ENCODE assay signal across 11 mouse cellular contexts in the genomic region with DNA sequence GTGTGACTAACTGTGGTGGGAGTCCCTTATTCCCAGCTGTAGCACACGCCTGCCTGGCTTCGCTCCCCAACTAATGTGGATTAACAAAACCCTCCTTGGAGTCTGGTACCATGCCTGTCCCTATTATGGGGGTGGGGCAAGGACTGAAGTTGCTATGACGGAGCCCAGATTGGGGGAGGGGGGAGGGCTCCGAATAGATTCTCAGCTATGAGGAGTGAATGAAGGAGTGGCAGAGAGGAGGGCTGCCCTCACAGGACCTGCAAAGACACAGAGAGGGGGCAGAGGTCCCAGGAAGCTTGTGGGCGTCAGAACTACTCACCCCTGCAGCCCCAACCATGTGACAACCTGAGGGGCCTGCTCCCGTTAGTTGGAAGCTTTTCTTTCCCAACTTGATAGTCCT. TPM values are rescaled to one million over a fixed set of nuclear protein-coding genes. Genes with fewer than 3 reads are reported as not detected.
DNase-seq lines count a peak whose midpoint lies in the region; ATAC-seq and TF ChIP-seq lines count a peak whose summit lies in the region.
"Had no signal": no experiment of that assay in that cellular context is flagged by ENCODE, and none has a peak within 500 bp of the region (broad histone marks: within the 10 kb centered on the region; RNA-seq: fewer than 3 reads in every experiment).

No protein-coding gene starts in this region.

- H3K4me1 ChIP-seq in kidney, postnatal 0 days (replicated peaks; ENCODE audit: insufficient read depth, low read length): no peaks in the 10 kb centered on the region
- H3K4me1 ChIP-seq in thymus, adult 2 months (replicated peaks; ENCODE audit: control insufficient read depth, insufficient read depth, low read length): peaks cover 41% of the 10 kb centered on the region
- H3K4me1 ChIP-seq in hindbrain, embryonic 15.5 days (replicated peaks): peaks cover 12% of the 10 kb centered on the region

- no peak for TF ChIP-seq CTCF in kidney, postnatal 0 days (IDR thresholded peaks at IDR 0.05; ENCODE audit: low read depth)
- no peak for TF ChIP-seq CTCF in thymus, adult 2 months (IDR thresholded peaks at IDR 0.05; ENCODE audit: borderline replicate concordance, control insufficient read depth, extremely low read depth, insufficient read depth, low read length, poor library complexity)

- no peaks in the 10 kb centered on the region for H3K9me3 ChIP-seq in kidney, postnatal 0 days (replicated peaks; ENCODE audit: low read length)
- no peaks in the 10 kb centered on the region for H3K9me3 ChIP-seq in hindbrain, embryonic 15.5 days
- H3K9me3 ChIP-seq: embryonic facial prominence, embryonic 10.5 days; limb, embryonic 13.5 days had no signal

- DNase-seq in kidney, postnatal 0 days (ENCODE audit: low spot score): no peak
- no peak for DNase-seq in kidney, postnatal 25 days
- no peak for DNase-seq in thymus, adult 2 months
- DNase-seq in thymus, postnatal 25 days: no peak
- no peak for DNase-seq in lung, postnatal 36 days
- DNase-seq in kidney, adult 9 months: no peak

- 60% methylated on average over 6 of the region's 6 CpGs for WGBS in kidney, postnatal 0 days
- WGBS in thymus, adult 2 months: 42% methylated on average over 6 of the region's 6 CpGs
- WGBS in hindbrain, embryonic 15.5 days: 76% methylated on average over 6 of the region's 6 CpGs

- H3K36me3 ChIP-seq in kidney, postnatal 0 days (ENCODE audit: insufficient read depth, low read length): peaks cover 33% of the 10 kb centered on the region
- peaks cover 6% of the 10 kb centered on the region for H3K36me3 ChIP-seq in thymus, adult 2 months (ENCODE audit: control insufficient read depth, insufficient read depth, low read length)
- H3K36me3 ChIP-seq in hindbrain, embryonic 15.5 days: peaks cover 24% of the 10 kb centered on the region

- no peaks in the 10 kb centered on the region for H3K27me3 ChIP-seq in kidney, postnatal 0 days (ENCODE audit: insufficient read depth, low read length)
- H3K27me3 ChIP-seq in thymus, adult 2 months (ENCODE audit: control insufficient read depth, insufficient read depth, low read length): no peaks in the 10 kb centered on the region
- no peaks in the 10 kb centered on the region for H3K27me3 ChIP-seq in hindbrain, embryonic 15.5 days
- H3K27me3 ChIP-seq: limb, embryonic 13.5 days had no signal

- H3K9ac ChIP-seq in kidney, postnatal 0 days (ENCODE audit: low read depth, low read length): no peak overlapping the region
- no peak overlapping the region for H3K9ac ChIP-seq in hindbrain, embryonic 15.5 days

- no peak overlapping the region for H3K4me2 ChIP-seq in kidney, postnatal 0 days (ENCODE audit: low read length)
- no peak overlapping the region for H3K4me2 ChIP-seq in hindbrain, embryonic 15.5 days
- H3K4me2 ChIP-seq: limb, embryonic 13.5 days had no signal

- no peak overlapping the region for H3K27ac ChIP-seq in kidney, postnatal 0 days
- H3K27ac ChIP-seq in thymus, adult 2 months (ENCODE audit: control insufficient read depth, insufficient read depth, low read length): peak overlapping the region; percentile 99
- peak overlapping the region; percentile 62 for H3K27ac ChIP-seq in hindbrain, embryonic 15.5 days (replicated peaks)
- H3K27ac ChIP-seq: gastrocnemius, adult 2 months; heart, adult 2 months had no signal

- H3K4me3 ChIP-seq in kidney, postnatal 0 days (replicated peaks; ENCODE audit: low read depth, low read length): no peak overlapping the region
- H3K4me3 ChIP-seq in thymus, adult 2 months (ENCODE audit: control insufficient read depth, insufficient read depth, low read length): peak overlapping the region; percentile 9; the same call in 1 of the 2 replicates
- H3K4me3 ChIP-seq in hindbrain, embryonic 15.5 days: no peak overlapping the region
- H3K4me3 ChIP-seq: embryonic facial prominence, embryonic 10.5 days; gastrocnemius, adult 2 months; heart, adult 2 months; limb, embryonic 13.5 days had no signal

- peak; percentile 3; the same call in 1 of the 2 replicates for ATAC-seq in kidney, postnatal 0 days (replicated peaks; ENCODE audit: low FRiP score, low read depth)
- ATAC-seq in hindbrain, embryonic 15.5 days (ENCODE audit: low FRiP score, low read depth): peak; percentile 16; the same call in 1 of the 2 replicates

- TF ChIP-seq POLR2A in thymus, adult 2 months (IDR thresholded peaks at IDR 0.05; ENCODE audit: control insufficient read depth, extremely low read depth, insufficient read depth, low read length, poor library complexity): no peak

RNA-seq across cellular contexts. Expression of a gene that starts 35.1 kb away (rescaled TPM):
- 0.18 and 0.22 TPM in 2 replicates for polyA plus RNA-seq in kidney, postnatal 0 days (2015; fragmentation: Nextera tagmentation; extraction: Ambion mirVana)
- 177 and 188 TPM in 2 replicates for polyA plus RNA-seq in thymus, adult 2 months (2012; rRNA removed)
- polyA plus RNA-seq in hindbrain, embryonic 15.5 days (2015; fragmentation: Nextera tagmentation; extraction: Ambion mirVana): 0.26 and 0.37 TPM in 2 replicates

Comparison
In these comparisons a context has a peak if more than half of its experiments do, and no peak if none do; other contexts are left out.
1. RNA of a gene that starts 35.1 kb away (polyA plus RNA-seq): 177 to 188 TPM in thymus, adult 2 months; 0.26 to 0.37 TPM in hindbrain, embryonic 15.5 days and 0.18 to 0.22 TPM in kidney, postnatal 0 days; every median in the first group is over 100 times any median in the second.